Mouse (Mus musculus): ENCODE results near the gene Usp13. TPM values are rescaled to one million over a fixed set of nuclear protein-coding genes. Genes with fewer than 3 reads are reported as not detected.

Usp13 gene
- total RNA-seq (2015) (not detected in 2 replicates), total RNA-seq (2017) (not detected in 2 replicates)

GRCm38 (mm10) chr3:32817357-32818326, at the start of gene Usp13:
Gene Usp13, plus strand, starts transcription at chr3:32817546.
- ATAC-seq (replicated peaks; ENCODE audit: poor library complexity), result 0 out of 2 replicates have a peak, but pooled peaks have one; percentile 11

DNA sequence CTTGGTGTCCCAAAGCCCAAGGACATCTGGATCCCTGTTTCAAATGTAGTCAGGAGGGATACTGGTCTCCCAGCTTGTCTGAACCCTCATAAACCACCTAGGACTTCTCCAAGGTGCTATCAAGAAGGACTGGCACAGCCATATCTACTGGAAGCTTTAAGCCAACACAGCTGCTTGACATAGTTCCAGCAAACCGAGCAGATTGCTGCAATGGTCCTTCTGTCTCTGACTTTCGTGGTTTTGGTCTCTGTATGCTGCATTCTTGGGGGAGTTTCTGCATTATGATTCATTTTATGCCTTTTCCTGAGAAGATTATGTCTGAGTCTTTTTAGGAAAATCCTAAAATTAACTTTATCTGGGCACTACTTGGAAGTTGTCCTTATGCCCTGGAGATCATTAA, 46.6 kb upstream of the Usp13 start:
- no peak for ATAC-seq (replicated peaks; ENCODE audit: poor library complexity)

DNA sequence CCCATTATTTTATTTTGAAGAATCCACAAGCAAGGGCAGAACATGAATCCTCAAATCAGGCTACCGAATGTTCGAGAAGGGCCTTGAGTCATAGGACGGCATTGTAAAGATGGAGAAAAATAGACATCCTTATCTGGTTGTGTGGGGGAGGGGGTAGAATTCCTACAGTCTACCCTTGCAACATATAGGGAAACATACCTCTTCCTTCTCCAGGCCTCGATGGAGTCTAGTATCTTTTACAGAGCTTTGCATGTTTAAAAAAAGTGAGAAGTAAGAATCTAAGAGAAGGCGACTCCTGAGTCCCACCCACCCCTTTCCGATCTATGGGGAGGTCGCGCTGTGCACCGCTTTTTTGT, 367 bp upstream of the Usp13 start:
- no peak for ATAC-seq (replicated peaks; ENCODE audit: poor library complexity)

DNA sequence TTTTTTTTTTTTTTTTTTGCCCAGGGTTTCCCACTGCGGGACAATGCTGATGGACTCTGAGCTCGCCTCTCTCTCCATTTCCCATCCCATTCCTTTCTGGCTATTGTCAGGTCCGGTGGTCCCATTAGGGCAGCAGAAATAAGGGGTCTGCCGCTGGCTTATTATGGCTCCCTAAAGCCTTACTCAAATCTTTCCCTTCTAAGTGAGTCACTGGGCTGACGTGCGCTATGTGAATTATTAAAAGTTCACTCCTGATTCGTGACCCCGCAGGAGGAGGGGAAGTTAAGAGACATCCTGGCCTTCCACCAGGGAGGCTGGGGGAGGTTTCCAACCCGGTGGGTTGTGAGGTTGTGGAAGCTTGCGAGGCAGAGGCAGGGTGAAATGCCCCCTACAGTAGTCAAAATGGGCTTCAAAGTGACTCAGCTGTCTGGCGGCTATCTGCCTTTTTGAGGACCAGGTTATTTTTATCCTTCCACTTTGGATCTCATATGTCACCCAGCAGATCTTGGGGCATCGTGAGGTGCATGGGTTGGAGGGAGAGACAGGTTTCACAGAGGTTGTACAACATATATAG, 1.1 kb downstream of the Usp13 start:
- no peak for ATAC-seq (replicated peaks; ENCODE audit: poor library complexity)

- no peak for ATAC-seq (replicated peaks; ENCODE audit: poor library complexity)
Measured at GRCm38 (mm10) chr3:32822620-32823019, 5.3 kb downstream of the Usp13 start.

GRCm38 (mm10) chr3:32824923-32825322, 7.6 kb downstream of the Usp13 start:
- ATAC-seq (replicated peaks; ENCODE audit: poor library complexity), result no peak

- ATAC-seq (replicated peaks; ENCODE audit: poor library complexity), result no peak
Measured at GRCm38 (mm10) chr3:32825964-32826479, 8.7 kb downstream of the Usp13 start.

GRCm38 (mm10) chr3:32826701-32827100, 9.4 kb downstream of the Usp13 start:
- no peak for ATAC-seq (replicated peaks; ENCODE audit: poor library complexity)

GRCm38 (mm10) chr3:32833871-32834270, 16.5 kb downstream of the Usp13 start:
- no peak for ATAC-seq (replicated peaks; ENCODE audit: poor library complexity)

GRCm38 (mm10) chr3:32837847-32838246, 20.5 kb downstream of the Usp13 start:
- ATAC-seq (replicated peaks; ENCODE audit: poor library complexity), result no peak

DNA sequence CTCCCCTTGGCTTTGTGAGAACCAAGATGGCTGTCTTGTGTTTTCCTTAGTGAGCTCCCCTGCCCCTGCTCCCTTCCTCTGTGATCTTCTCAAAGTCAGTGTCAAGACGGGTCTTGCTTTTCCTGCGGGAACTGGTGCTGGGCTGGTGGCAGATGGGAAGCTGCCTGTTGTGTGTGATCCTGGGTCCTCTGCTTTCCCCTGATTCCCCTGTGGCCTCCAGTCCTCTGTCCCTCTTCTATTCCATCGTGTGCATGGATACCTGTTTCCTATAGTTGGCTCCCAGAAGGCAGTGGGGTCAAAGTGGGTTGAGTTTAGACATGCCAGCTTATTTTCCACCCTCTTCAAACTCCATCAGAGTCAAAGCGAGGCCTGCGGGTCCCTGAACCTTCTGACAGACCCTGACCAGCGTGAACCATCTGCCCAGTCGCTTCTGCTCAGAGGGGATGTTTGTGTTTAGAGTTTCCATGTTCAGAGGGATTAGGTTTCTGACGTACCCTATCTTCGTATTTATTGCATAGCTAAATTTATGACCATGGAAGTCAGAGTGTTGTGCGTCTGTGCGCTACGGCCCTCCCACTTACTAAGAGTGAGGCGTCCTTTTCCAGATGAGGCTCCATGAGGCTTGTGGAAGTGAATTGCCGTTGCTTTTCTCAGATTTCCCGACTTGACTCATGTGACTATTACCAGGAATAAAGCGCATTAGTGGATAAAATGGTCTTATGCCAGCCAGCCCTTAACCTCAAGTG, 39.2 kb downstream of the Usp13 start:
- ATAC-seq (replicated peaks; ENCODE audit: poor library complexity), result no peak

DNA sequence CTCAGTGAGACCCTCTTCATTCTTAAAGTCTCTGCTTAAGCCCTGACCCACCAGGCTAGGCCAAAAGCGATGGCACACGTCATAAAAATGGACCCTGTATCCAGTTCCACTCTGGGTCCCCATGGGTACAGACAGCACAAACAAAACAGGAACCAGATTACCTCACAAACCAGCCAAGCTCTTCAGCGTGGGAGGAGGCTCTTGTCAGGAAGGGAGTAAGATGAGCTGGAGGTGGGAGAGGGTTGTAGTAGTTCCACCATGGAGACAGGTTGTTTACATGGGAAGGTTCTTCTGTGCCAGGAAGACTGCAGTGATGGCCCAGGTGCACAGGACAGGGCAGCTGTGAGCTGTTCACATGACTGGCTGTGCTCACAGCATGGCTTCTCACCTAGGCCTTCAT, 53.7 kb downstream of the Usp13 start:
- no peak for ATAC-seq (replicated peaks; ENCODE audit: poor library complexity)

DNA sequence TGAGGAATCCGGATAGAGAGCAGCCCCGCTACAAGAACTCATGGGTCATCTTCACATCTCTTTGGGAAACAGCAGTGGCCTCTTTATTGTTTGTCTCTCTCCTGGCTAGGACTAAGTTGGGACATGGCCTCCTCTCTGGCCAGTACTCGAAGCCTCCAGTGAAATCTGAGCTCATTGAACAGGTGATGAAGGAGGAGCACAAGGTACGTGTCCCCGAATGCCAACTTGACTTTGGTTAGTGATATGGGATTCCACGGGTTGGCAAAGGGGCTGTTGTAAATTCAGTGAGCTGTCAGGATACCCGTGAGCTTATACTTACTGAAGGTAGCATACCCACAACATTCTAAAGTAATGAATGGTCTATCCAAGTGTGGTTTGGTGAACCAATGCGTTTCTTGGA, 69.0 kb downstream of the Usp13 start:
- ATAC-seq (replicated peaks; ENCODE audit: poor library complexity), result no peak

DNA sequence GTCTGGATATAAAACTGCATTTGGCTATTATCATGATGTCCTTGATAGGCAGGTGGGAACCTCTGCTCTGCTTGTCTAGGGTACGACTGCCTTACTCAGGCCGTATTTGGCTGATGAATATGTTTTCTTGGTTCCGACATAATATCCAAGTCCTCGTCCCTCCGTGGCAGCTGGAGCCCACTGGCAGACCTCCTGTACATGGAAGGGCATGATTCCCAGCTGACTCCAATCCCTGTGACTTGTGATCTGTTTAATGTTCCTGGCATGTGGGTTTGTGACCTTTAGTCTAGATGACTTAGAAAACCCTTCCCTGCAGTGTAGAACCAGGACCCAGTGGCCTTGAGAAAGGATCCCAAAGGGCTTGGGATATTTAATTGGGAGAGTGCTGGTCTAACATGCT, 71.5 kb downstream of the Usp13 start:
- ATAC-seq (replicated peaks; ENCODE audit: poor library complexity), result no peak

DNA sequence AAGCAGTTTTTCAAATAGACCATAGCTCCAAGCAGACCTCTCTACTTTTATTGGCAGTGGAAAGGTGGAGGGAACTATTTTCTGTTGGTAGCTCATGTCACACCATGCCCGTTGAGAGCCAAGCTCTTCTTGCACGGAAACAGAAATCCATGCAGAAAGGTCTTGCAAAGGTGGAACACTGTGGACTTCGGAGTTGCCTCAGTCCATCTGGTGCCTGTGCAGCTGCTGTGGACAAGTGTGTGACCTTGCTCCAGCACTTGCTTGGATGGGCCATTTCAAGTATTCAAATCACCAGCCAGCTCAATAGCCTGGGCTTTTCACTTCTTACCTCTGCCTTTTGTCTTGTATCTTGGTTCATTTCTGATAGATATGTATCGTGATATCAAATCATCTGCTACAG, 72.8 kb downstream of the Usp13 start:
- ATAC-seq (replicated peaks; ENCODE audit: poor library complexity), result no peak

- no peak for ATAC-seq (replicated peaks; ENCODE audit: poor library complexity)
Measured at GRCm38 (mm10) chr3:32903462-32903861, 86.1 kb downstream of the Usp13 start.

GRCm38 (mm10) chr3:32904599-32904998, 87.3 kb downstream of the Usp13 start:
- ATAC-seq (replicated peaks; ENCODE audit: poor library complexity), result no peak

DNA sequence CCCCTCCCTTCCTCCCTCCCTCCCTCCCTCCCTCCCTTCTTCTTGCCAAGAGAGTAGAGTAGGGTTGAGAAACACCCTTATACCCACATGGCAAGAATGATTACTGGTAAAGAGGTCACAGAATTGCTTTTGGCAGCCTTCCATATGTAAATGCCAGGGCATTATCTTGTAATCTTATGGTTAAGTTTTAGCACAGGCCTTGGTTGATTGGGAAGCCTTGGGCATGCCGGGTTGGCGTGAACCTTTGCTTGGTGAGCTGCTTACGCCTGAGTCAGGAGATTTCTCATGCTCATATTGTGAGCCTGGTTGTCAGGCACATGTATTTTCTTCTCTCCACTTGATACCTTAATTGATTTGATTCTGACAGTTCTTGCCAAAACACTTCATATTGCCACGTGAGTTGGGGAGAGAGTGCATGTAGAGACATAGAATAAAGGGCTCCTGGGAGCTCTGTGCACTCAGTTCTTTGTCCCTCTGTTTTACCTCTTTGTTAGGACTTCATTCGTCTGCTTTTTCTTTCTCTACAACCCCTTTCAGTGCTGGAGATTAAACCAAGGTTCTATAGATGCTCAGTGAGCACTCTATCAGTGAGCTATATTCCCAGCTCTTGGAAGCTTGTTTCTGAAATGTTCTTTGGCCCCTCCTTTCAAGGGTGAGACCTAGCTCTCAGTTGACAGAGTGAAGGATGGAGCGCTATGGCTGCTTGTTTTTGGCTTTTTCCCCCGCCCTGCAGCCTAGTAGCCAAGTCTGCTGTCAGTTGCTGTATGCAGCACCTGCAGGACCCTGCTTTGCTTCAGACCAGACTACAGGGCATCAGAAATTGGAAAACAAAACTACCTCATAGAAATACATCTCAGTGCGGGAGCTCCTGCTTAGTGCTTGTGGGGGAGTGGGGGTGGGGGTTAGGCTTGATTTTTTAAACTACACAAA, 88.8 kb downstream of the Usp13 start:
- ATAC-seq (replicated peaks; ENCODE audit: poor library complexity), result no peak

GRCm38 (mm10) chr3:32908400-32908799, 91.1 kb downstream of the Usp13 start:
- ATAC-seq (replicated peaks; ENCODE audit: poor library complexity), result no peak

- ATAC-seq (replicated peaks; ENCODE audit: poor library complexity), result no peak
Measured at GRCm38 (mm10) chr3:32910071-32910551, 92.8 kb downstream of the Usp13 start.

Measured in megakaryocyte progenitor cell, adult 5-6 weeks (primary cell).